Mouse (Mus musculus): ENCODE results near the gene Zfp691. TPM values are rescaled to one million over a fixed set of nuclear protein-coding genes. Genes with fewer than 3 reads are reported as not detected.
A peak's percentile ranks its signal among the peaks of the same experiment; 100 is the strongest.

Zfp691 gene
- 6.7 and 8.0 TPM in 2 replicates for polyA plus RNA-seq (2012; rRNA removed)

DNA sequence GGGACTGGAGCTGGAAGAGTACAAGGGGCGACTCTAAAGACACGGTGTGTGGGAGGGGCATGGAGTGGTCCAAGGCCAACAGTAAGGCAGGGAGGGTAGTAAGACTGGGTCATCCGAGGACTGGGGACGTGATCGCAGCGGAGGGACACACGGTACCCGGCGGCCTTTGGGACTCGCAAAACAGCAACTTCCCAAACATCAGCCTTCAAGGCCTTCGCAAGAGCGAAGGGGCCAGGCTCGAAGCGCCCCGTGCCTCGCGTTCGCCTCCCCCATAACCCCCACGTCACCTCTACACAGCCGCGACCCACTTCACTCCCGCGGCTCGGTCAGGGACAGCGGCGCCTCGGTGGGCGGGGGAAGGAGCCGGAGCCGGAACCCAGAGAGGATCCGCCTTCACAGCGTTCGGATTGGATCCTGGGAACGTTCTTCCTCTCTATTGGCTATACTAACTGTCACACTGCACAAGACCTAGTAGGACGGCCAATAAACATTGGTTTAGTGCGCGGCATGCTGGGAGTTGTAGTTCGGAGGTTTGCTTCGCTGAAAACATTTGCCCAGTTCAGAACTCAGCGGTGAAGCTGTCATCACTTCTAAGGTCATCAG lies at the start of gene Zfp691:
Gene Zfp691, minus strand, starts transcription at position 345 of the 603 bp plus-strand sequence.
- peak; percentile 86 for DNase-seq (ENCODE audit: low read depth)

DNA sequence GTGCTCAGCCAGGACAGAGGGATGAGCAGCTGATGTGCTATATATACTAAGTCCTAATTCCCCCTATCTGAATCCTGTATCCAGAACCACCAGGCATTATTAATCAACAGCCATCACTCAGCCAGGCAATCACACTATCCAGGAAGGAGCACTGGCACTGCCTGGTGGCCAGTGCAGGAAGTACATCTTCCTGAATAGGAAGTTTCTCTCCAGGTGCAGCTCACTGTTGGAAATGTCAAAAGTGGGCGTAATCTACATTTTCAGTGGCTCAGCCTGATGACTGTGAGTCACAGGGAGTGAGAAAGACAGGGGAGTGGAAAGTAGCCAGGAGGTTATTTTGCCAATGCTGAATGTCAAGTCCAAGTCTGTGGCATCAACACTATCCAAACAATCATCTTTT lies 49.7 kb upstream of the Zfp691 start:
- DNase-seq (ENCODE audit: low read depth) = no peak

DNA sequence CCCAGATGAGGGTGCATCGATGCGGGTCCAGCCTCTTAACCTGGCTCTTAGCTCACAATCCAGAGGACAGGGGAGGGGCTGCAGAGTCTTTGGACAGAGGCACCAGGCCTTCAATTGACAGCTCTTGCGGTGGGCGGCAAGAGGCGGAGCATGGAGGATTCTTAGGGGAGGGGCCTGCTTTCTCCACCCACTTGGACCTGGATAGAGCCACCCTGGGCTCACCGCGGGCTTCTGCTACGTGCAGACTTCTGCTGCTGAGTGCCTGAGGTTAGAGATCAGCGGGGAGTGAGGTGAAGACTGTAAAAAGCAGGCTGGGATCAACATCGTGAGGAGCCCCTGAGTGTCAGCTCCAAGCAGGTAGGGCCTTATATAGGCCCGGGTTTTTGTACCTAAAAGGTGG lies 44.2 kb upstream of the Zfp691 start, which contains the start of gene Tmem269:
Gene Tmem269, minus strand, starts transcription at position 49 of the 400 bp plus-strand sequence.
- DNase-seq (ENCODE audit: low read depth) = no peak

DNA sequence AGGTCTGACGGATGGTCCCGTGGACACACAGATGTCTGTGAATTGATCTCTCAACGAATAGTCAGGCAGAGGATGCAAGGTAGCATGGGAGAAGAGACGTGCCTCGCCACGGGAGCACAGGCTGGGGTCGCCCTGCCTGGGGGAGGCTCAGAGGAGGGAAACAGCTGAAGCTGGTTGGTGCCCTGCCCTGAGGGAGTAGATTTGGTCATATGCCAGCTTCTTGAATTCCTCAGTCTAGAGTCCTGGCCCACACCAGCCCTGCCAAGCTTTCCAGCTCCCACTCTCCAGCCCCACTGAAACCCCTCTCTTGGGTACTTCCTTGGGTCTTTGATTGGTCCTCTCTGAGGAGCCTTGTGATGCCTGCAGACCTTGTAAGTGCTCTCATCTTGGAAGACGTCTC lies 42.7 kb upstream of the Zfp691 start:
- no peak for DNase-seq (ENCODE audit: low read depth)

DNA sequence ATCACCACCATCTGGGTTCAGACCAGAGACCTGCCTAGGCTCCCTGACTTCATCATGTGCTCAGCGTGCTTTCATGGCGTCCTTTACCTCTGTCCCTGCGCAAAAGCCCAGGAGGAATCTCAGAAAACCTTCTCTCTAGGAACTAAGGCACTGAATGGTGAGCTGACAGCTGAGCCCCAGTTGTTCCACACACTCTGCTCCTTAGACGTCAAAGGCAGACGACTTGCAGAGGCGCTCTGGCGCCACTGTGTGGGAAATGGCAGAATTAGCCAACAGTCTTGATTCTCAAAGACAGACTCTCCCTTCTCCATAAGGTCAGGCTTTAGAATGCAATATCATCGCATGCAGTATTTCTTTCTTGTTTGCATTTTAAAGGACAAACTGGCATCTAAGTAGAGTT lies 30.7 kb upstream of the Zfp691 start:
- no peak for DNase-seq (ENCODE audit: low read depth)

DNA sequence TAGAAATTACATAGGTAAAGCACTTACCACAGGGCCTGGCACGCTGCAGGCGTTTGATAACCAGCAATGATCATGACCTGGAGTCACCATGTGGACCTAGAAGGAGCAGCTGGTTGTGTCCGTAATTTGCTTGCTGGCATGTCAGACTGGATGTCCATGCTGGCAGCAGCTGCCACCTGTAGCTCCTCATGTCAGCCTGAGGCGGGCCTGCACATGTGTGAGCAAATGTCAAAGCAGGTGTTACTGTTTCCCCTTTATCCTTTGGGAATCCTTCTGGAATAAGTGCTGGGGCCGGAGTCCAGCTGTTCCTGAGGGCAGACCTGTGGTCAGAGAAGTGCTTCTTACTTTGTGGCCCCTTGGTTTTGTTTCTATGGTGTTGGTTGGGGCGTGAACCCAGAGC lies 24.1 kb upstream of the Zfp691 start:
- no peak for DNase-seq (ENCODE audit: low read depth)

DNA sequence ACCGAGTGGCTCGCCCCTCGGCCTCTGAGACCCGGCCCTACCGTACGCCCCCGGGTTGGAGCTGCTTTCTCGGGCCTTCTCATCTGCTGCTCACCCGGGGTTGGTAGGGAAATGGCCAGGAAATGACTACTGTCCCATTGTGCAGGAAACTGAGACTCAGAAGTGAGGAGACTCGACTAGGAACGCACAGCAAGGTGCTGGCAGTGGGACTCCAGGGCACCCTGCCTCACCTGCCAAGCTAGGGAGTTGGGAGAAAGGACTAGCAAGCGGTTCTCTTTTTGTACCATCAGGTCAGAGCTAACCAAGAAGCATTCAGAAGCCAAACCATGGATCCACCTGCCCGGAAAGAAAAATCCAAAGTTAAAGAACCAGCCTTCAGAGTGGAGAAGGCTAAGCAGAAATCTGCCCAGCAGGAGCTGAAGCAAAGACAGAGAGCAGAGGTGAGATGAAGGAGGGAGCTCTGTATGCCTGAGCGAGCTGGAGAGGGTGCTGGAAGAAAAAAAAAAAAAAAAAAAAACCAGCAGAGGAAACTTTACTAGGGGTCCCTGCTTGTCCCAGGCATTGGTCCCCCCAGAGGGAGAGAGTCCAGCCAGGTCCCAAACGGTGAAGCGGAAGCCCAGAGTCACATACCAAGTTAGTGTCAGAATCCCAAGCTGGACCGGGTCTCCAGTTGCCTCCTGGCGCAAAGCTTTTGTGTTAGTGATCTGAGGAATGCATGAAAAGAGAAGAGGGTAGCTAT lies 21.8 kb upstream of the Zfp691 start:
- no peak for DNase-seq (ENCODE audit: low read depth)

DNA sequence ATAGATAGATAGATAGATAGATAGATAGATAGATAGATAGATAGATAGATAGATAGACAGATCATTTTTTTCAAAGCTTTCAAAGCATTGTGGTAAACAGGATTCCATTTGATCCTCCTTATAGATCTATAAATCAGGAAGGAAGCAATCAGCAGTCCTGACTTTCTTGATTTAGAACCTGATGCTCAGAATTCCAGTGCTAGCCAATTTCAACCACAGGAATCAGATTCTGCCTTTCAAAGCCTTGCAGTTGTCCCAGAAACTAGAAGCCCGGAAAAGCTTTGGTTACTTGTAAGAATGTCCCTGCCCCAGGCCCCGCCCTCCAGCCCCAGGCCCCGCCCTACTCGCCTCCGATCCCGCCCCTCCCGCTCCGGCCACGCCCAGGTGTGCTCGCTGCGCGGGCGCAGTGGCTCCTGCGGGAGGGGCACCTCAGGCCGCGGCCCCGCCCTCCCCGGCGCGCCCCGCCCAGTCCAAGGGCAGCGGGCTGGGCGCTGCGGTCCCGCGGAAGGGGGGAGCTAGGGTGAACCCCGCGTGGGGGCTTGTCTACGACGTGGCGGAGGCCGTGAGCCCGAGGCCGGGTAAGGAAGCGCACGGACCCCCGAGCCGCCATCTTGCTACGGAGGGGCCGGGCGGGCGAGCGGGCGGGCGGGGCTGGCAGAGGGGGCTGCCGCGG lies 21.1 kb upstream of the Zfp691 start, which contains the start of gene Svbp:
Gene Svbp, plus strand, starts transcription at position 398 of the 673 bp plus-strand sequence.
- no peak for DNase-seq (ENCODE audit: low read depth)

DNA sequence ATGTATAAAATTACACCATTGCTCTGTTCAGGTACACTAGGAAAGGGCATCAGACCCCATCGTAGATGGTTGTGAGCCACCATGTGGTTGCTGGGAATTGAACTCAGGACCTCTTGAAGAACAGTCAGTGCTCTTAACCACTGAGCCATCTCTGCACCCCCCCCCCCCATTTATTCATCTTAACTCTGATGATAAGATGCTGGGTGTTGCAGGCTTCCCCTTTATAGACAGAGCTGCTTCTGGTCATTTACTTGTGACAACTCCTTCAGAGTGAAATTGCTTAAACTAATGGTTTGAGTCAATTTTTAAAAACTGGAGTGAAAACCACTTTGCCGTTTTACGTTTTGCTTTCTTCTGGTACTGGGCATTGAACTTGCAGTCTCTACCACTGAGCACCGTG lies 18.8 kb upstream of the Zfp691 start:
- DNase-seq (ENCODE audit: low read depth) = no peak

DNA sequence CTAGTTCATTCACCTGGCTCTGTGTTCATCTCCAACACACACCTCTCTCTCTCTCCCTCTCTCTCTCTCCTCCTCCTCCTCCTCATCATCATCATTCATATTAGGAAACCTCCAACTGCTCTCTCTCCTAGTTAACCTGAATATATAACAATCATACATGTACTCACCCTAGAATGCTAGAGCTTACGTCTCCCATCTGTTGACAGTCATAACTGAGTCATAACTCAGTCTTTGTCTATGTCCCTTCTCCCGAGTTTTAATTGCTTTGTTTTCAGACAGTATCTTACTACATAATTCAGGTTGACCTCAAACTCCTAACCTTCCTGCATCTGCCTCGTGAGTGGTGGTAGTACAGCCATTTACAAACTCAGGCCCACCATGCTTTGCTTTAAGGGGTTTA lies 17.3 kb upstream of the Zfp691 start:
- DNase-seq (ENCODE audit: low read depth) = no peak

DNA sequence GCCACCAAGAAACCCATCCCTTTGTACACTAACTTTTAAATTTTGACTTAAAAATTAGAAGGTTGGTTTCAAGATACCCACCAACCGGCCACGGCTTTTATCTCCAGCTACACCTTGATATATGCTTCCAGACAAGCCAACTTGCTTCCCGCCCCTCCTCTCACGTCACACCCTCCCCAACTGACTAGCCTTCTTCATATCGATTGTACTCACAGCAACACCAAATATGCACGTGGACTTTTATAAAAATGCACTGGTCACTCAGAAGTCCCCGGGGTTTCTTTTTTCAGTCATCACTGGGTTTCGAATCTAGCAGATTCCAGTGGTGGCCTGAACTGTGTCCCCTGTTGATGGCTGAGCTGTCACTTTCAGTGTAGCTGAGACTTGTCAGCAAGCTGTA lies 16.6 kb upstream of the Zfp691 start:
- DNase-seq (ENCODE audit: low read depth) = no peak

DNA sequence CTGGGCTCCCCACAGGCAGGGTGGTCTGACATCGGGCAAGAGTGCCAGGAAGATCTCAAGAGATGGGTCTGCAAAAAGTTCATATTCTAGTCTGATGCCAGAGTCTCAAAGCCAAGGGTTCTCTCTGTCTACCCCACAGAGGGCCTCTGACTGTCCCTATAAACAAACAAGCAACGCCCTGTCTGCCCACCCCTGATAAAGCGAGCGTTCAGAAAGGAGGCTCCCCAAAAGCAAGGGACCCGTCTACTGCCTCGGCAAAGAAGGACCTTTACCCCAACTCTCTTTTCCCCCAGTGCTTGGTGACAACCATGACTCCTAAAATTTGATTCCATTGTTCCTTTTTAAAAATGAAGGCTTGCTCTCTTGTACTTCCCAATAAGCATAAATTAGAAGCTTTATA lies 15.9 kb upstream of the Zfp691 start, which contains the start of gene Ermap:
Gene Ermap, minus strand, starts transcription at position 148 of the 400 bp plus-strand sequence.
- no peak for DNase-seq (ENCODE audit: low read depth)

DNA sequence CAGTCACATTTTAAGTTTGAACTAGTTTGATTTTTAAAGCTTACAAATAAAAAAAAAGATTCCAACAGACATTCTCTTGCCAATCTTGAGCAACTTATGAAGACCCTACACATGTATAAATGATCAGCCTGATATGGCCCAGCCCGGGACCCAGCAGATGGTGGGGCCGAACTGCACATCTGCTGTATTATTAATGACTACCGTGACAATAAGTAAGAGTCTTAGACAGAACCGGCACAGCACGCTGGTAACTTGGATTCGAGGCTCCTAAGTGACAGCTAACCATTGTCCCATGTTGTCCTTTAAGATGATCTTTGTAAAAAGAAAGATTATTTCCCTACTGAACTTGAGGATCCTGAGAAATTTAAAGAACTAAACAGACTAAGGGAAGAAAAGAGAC lies 15.4 kb upstream of the Zfp691 start:
- DNase-seq (ENCODE audit: low read depth) = no peak

DNA sequence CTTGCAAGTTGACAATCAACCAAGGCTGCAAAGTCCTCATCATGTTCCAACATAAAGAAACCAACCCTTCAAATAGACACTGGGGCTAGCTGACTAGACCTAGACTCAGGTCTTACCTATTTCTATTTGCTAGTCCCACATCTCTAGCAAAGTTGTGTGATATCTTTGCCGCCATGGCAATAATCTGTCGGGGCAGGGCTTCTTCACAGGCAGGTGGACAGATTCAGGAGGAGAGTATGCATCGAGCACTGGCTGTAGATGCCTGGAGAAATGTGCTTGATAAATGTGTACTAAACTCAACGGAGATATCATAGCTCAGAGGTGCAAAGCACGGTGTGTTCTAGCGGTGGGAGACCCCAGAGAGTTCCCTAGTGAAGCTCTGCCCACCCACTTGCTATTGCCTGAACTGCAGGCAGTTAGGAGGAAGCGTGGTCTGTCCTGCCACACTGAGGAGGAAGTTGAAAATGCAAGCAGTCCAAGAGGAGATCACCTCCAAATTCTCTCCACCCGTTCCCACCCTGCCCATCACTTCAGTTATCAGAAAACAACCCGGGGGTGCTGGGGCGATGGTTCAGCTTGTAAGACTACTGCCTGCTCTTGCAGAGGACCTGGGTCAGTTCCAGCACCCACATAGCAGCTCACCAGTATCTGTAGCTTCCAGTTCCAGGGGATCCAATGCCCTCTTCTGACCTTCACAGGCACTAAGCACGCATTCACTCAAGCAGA lies 14.2 kb upstream of the Zfp691 start:
- no peak for DNase-seq (ENCODE audit: low read depth)

DNA sequence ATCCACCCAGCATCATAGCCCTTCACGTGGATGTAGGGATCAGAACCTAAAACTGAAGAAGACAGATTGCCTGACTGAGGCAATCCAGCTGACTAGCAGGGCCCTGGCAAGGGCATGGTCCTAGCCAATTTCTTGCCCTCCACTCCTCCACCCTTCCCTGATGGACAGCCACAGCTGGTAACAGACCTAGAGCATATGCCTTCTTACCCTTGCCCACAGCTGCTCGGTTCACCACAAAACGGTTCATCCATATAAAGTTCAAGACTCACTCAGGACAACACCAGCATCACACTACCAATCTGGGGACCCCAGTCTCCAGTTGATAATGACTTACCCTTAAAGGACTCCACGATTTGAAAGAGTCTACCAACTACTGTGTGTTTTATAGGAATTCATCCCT lies 11.8 kb upstream of the Zfp691 start:
- no peak for DNase-seq (ENCODE audit: low read depth)

DNA sequence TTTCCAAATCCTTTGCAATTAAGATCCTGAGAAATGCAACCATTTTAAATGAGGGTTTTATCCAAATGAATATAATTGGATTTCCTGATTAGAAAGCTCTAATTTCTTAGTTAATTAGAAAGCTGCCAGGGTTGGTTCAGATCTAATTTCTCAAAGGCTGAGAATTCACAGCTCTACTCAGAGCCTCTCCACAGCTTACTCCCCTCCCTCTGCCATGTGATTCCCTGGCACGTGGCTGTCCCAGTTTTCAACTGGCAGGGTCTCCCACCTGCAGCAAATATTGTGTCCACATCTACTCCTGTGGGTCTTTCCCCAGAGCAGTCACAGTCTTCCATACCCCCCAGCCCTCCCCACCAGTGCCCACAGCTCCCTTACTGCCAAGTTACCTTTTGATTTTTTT lies 9.5 kb upstream of the Zfp691 start:
- no peak for DNase-seq (ENCODE audit: low read depth)

DNA sequence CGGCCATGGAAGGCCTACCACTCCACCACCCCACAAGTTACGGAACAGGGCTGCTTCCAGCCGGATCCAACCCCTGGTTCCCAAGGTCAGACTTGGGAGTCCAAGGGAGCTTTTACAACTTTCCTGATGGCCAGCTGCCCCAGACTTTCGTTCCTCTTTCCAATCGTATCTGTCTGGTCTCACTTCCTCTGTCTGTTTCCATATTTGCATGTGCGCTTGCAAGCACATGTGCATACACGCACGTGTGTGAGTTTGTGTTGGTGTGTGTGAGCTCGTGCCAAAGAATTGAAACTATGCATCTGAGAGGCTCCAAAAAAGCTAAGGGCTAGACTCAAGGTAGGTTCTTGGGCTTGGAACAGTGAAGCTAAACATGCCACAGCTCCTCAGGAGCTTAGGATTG lies 7.5 kb upstream of the Zfp691 start:
- DNase-seq (ENCODE audit: low read depth) = no peak

DNA sequence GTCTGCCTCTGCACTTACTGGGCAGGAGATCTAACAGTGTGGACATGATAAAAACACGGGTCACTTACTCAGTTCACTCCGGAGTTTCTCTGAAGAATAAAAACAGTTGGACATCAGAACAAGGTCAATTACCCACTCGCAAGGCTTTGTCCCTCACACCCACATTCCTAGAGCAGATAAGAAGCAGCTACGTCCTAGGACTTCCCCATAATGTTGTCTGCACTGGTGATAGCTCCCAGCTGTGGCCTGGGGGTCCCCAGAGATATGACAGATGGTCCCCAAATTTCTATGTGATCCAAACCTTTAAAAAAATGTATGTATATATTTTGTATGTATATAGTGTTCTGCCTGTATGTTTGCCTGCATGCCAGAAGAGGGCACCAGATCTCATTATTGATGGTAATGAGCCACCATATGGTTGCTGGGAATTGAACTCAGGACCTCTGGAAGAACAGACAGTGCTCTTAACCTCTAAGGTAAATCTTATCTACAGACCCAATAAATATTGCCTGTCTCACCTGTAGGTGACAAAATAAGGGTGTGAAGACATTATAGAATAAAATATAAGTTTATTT lies 6.2 kb upstream of the Zfp691 start:
- no peak for DNase-seq (ENCODE audit: low read depth)

DNA sequence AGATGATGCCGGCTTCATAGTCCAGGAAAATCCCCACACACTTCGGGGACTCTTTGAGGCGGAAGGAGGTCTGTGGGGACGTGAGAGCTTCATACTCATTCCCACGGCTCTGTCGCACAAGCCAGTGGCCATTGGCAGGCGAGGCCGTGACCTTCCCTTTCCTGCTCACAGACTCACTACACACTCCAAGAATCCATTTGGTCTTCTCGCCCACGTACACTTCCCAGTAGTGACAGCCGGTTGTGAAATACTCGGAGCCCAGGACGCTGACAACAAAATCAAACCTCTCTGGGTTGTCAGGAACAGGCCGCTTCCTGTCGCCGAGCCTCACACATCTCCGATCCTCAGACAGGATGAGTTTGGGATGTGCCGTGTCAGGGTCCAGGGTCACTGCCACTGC lies 4.3 kb upstream of the Zfp691 start:
- no peak for DNase-seq (ENCODE audit: low read depth)

DNA sequence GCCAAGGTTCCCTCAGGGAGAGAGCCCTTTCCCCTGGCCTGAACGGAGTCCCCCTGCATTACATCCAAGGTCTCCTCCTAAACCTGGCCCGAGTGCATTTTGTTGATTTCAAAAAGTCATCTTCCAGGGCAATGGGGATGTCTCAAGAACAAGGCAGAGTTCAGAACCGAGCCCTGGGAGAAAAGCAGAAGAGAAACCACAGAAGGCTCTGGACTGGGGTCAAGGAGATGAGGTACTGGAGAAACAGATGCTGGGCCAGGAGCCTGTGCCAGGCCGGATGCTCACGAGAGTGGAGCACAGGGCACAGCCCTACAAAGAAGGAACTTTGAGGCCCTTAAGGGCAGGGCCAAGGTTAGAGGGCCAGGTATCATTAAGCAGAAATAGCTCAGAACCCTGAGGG lies 3.7 kb upstream of the Zfp691 start:
- no peak for DNase-seq (ENCODE audit: low read depth)

DNA sequence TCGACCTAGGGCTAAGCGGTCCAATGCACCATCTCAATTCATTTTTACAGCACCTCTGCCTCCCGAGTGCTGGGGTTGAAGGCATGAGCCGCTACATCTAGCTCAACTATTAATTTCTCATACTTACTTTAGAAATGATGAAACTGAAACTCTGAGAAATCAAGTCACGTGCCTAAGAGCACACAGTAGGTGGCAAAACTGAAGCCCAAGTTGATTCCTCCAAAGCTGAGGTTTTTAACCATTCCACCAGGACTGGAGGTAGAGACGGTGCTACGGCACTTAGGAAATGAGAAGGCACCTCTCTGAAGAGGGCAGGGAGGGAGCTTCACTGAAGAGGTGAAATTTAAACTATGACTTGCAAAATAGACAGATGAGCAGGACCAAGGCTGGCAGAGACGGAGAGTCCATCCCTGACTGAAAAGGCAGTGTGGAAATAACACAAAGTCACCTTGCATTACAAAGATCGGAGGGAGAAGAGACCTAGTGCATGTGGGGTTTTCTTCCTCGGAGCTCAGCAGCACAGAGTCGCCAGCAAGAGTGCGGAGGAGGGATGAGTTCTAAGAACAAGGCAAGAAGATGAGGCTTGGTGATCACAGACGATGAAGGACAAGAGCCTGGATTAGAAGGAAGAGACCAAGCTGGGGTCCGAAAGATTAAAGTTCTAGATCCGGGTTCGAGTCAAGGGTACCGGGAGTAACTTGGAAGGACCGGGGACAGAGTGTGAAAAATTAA lies 910 bp downstream of the Zfp691 start:
- DNase-seq (ENCODE audit: low read depth) = no peak

All from gonadal fat pad, adult 2 months (tissue).